In the genomic region with DNA sequence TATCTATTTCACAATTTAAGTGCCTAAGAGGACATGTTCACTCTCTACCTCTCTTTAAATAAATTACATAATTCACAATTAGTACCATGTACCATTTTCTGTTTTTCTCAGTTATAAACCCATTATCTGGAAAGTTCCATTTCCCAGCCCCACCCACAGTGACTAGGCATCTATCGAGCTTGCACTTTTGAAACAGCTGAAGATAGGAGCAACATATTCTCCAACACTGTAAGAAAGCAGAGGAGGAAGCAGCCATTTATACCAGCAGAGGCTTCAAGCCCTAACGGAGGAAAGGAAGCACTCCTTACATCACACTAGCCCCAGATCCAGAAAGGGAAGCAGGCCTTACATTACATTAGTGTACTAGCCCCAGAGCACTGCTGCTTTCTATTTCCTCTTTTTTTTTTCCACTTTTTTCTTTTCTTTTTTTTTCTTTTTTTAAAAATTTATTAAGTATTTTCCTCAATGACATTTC, we compare ENCODE assay signal across 9 mouse cellular contexts.
DNase-seq lines count a peak whose midpoint lies in the region; ATAC-seq lines count a peak whose summit lies in the region.
"Had no signal": no experiment of that assay in that cellular context is flagged by ENCODE, and none has a peak within 500 bp of the region (broad histone marks: within the 10 kb centered on the region; RNA-seq: fewer than 3 reads in every experiment).

No protein-coding gene starts in this region.

- H3K4me1 ChIP-seq in heart, embryonic 12.5 days (replicated peaks): no peaks in the 10 kb centered on the region
- H3K4me1 ChIP-seq: heart, embryonic 15.5 days had no signal

- no peaks in the 10 kb centered on the region for H3K27me3 ChIP-seq in heart, embryonic 12.5 days (replicated peaks)
- H3K27me3 ChIP-seq: heart, embryonic 15.5 days had no signal

- H3K27ac ChIP-seq in heart, embryonic 12.5 days (ENCODE audit: poor library complexity, severe bottlenecking): 0 out of 2 replicates have a peak overlapping the region, but pooled peaks have one; percentile 64
- H3K27ac ChIP-seq: heart, embryonic 15.5 days had no signal

- no peaks in the 10 kb centered on the region for H3K9me3 ChIP-seq in heart, embryonic 12.5 days (replicated peaks)
- H3K9me3 ChIP-seq: heart, embryonic 15.5 days had no signal

- peak; percentile 84 for ATAC-seq in heart, embryonic 12.5 days (ENCODE audit: insufficient number of reproducible peaks, low FRiP score)
- ATAC-seq in cerebellum, adult (ENCODE audit: insufficient number of reproducible peaks, low FRiP score, low TSS enrichment): no peak

- no peak overlapping the region for H3K9ac ChIP-seq in heart, embryonic 12.5 days
- H3K9ac ChIP-seq: heart, embryonic 15.5 days had no signal

- DNase-seq in 3T3-L1 (ENCODE audit: low read depth, low spot score): peak; percentile 73
- DNase-seq in B cell, adult 2 months: peak; percentile 17 to 19
- peak; percentile 77 for DNase-seq in lung, postnatal 36 days
- DNase-seq in urinary bladder, postnatal 4 days (ENCODE audit: low spot score in 2 of 2): no peak
- DNase-seq in kidney, postnatal 4 days: no peak
- no peak for DNase-seq in kidney, postnatal 25 days

- H3K36me3 ChIP-seq in heart, embryonic 12.5 days: peaks cover 6% of the 10 kb centered on the region; the same call in 1 of the 2 replicates
- H3K36me3 ChIP-seq: heart, embryonic 15.5 days had no signal

- 39% methylated on average over 2 of the region's 2 CpGs for WGBS in heart, embryonic 12.5 days

- H3K4me2 ChIP-seq in heart, embryonic 12.5 days: no peak overlapping the region
- H3K4me2 ChIP-seq: heart, embryonic 15.5 days had no signal

- H3K4me3 ChIP-seq in heart, embryonic 12.5 days: no peak overlapping the region
- H3K4me3 ChIP-seq: heart, embryonic 15.5 days had no signal

Comparison
In these comparisons a context has a peak if more than half of its experiments do, and no peak if none do; other contexts are left out.
1. DNase-seq: peak in 3T3-L1 (single experiment), B cell, adult 2 months (2 of 2) and lung, postnatal 36 days (single experiment); none in urinary bladder, postnatal 4 days (0 of 2), kidney, postnatal 4 days (0 of 2) and kidney, postnatal 25 days (0 of 2).